ENCODE assay signal across 7 mouse cellular contexts in the genomic region with DNA sequence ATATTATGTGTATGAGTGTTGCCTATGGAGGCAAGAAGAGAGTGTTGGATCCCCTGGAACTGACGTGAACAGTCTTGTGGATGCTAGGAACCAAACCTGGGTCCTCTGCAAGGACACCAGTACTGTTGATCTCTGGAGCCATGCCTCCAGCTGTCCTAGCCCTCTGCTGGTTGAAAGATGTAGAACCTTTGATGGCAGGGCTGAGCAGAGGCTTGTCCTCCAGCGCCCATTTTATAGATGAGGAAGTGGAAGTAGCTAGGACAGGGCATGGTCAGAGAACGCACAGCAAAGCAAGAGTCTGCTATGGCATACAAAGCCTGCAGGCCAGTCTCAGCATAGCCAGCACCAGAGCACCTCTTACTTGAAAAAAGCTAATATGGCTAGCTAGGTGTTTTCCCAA. TPM values are rescaled to one million over a fixed set of nuclear protein-coding genes. Genes with fewer than 3 reads are reported as not detected.
DNase-seq lines count a peak whose midpoint lies in the region; ATAC-seq lines count a peak whose summit lies in the region.

No protein-coding gene starts in this region.

- no peak overlapping the region for H3K27ac ChIP-seq in liver, embryonic 13.5 days

- 0 out of 2 replicates have a peak, but pooled peaks have one; percentile 27 for ATAC-seq in liver, embryonic 13.5 days (ENCODE audit: low read depth)

- DNase-seq in ovary, postnatal 14 days (ENCODE audit: low spot score), result peak; percentile 23
- no peak for DNase-seq in ovary, adult 18-20 months (ENCODE audit: low spot score)
- DNase-seq in brain, adult 2 months (ENCODE audit: low read depth, low spot score), result peak; percentile 45
- DNase-seq in liver, embryonic 13.5 days, result no peak
- peak; percentile 92 for DNase-seq in splenic B cell, adult 2 months (ENCODE audit: low read depth, low spot score)
- no peak for DNase-seq in Muller cell, postnatal 12 days (ENCODE audit: inconsistent ontology term)
- DNase-seq in layer of hippocampus, adult 9-10 months (ENCODE audit: low spot score), result no peak

- no peak overlapping the region for H3K4me3 ChIP-seq in liver, embryonic 13.5 days (replicated peaks)

- 55% methylated on average over 3 of the region's 3 CpGs for WGBS in liver, embryonic 13.5 days (ENCODE audit: insufficient replicate concordance)

- H3K4me2 ChIP-seq in liver, embryonic 13.5 days, result no peak overlapping the region

- peaks cover 58% of the 10 kb centered on the region for H3K36me3 ChIP-seq in liver, embryonic 13.5 days
- H3K36me3 ChIP-seq in splenic B cell, adult 2 months (ENCODE audit: control insufficient read depth, insufficient read depth, low read length, poor library complexity, severe bottlenecking), result peaks cover 4% of the 10 kb centered on the region

- peaks cover 40% of the 10 kb centered on the region for H3K4me1 ChIP-seq in liver, embryonic 13.5 days (replicated peaks)

- no peaks in the 10 kb centered on the region for H3K9me3 ChIP-seq in liver, embryonic 13.5 days (replicated peaks)

- no peaks in the 10 kb centered on the region for H3K27me3 ChIP-seq in liver, embryonic 13.5 days
- no peaks in the 10 kb centered on the region for H3K27me3 ChIP-seq in splenic B cell, adult 2 months (ENCODE audit: control insufficient read depth, insufficient read depth, low read length, poor library complexity, severe bottlenecking)

- no peak overlapping the region for H3K9ac ChIP-seq in liver, embryonic 13.5 days

RNA-seq across cellular contexts. Expression of a gene that starts 33.9 kb away (rescaled TPM):
- polyA plus RNA-seq in liver, embryonic 13.5 days (2015; fragmentation: Nextera tagmentation; extraction: Ambion mirVana), result 3.4 and 3.5 TPM in 2 replicates

RNA-seq across cellular contexts. Expression of a gene that starts 35.9 kb away (rescaled TPM):
- polyA plus RNA-seq in liver, embryonic 13.5 days (2015; fragmentation: Nextera tagmentation; extraction: Ambion mirVana), result 2.8 and 2.9 TPM in 2 replicates

RNA-seq across cellular contexts. Expression of a gene that starts 36.1 kb away (rescaled TPM):
- 131 and 141 TPM in 2 replicates for polyA plus RNA-seq in liver, embryonic 13.5 days (2015; fragmentation: Nextera tagmentation; extraction: Ambion mirVana)

RNA-seq across cellular contexts. Expression of a gene that starts 53.6 kb away (rescaled TPM):
- 74.4 and 86.6 TPM in 2 replicates for polyA plus RNA-seq in liver, embryonic 13.5 days (2015; fragmentation: Nextera tagmentation; extraction: Ambion mirVana)

RNA-seq across cellular contexts. Expression of a gene that starts 53.8 kb away (rescaled TPM):
- 0.68 and 1.1 TPM in 2 replicates for polyA plus RNA-seq in liver, embryonic 13.5 days (2015; fragmentation: Nextera tagmentation; extraction: Ambion mirVana)

Comparison
In these comparisons a context has a peak if more than half of its experiments do, and no peak if none do; other contexts are left out.
1. DNase-seq: peak in ovary, postnatal 14 days (single experiment), brain, adult 2 months (single experiment) and splenic B cell, adult 2 months (single experiment); none in ovary, adult 18-20 months (single experiment), liver, embryonic 13.5 days (single experiment), Muller cell, postnatal 12 days (single experiment) and layer of hippocampus, adult 9-10 months (single experiment).